Mouse (Mus musculus) ES-CJ7 (cell line): ENCODE data around the gene Med16.
A peak's percentile ranks its signal among the peaks of the same experiment; 100 is the strongest.
"Not testable (repeated sequence)": the region's sequence is repeated elsewhere in the genome, so short reads cannot be mapped to it uniquely, and the experiment has no call there.

Source experiments
- DNase-seq: peaks from one replicate; pipeline ENCODE4 v3.0.0; 2011; ENCODE audit warnings: low read depth, low spot score

Gene Med16

GRCm38 (mm10) chr10:79884938-79885337, 23.8 kb downstream of the Med16 start:
- DNase-seq = not testable (repeated sequence)

DNA sequence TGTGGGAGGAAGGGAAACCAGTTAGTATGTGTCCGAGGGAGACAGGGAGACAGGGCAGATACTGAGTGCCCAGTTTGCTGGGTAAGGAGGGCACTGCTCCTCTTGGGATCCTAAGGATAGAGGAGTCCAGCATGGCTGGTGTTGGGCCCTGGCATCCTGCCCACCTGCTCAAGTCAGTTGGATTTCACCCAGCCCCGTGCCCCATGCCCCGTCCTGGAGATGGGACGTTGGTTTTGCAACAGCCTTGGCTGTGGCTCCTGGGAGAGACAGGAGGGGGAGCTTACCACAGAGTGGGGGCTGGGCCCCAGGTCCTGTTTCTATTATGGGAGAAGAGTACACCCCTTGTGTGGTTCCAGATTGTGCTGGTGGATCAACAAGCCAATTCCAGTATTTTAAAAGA, 24.3 kb downstream of the Med16 start:
- no peak for DNase-seq

GRCm38 (mm10) chr10:79883297-79884084, 25.2 kb downstream of the Med16 start:
- peak; percentile 89 for DNase-seq

GRCm38 (mm10) chr10:79881981-79882380, 26.7 kb downstream of the Med16 start:
- no peak for DNase-seq

GRCm38 (mm10) chr10:79880721-79881120, 28.0 kb downstream of the Med16 start:
- no peak for DNase-seq

DNA sequence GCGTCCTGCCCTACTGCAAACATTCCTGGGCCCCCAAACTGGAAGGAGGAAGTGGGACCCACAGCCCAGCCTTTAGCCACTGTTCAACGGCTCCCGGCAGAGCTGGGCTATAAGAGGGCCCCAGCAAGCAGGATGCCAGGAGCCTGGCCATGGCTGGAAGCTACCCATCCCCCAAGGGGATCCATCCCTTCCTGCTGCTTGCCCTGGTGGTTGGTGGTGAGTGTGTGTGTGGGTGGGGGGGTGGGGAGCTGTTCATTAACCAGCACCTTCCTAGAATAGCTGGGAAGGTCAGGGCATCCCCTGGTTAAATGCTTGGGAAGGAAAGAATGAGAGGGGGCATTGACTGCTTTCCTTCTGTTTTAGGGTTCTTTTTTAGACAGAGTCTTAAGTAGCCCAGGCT, 29.2 kb downstream of the Med16 start:
- no peak for DNase-seq

- DNase-seq = no peak
These were observed 31.0 kb downstream of the Med16 start for GRCm38 (mm10) chr10:79877757-79878156.

DNA sequence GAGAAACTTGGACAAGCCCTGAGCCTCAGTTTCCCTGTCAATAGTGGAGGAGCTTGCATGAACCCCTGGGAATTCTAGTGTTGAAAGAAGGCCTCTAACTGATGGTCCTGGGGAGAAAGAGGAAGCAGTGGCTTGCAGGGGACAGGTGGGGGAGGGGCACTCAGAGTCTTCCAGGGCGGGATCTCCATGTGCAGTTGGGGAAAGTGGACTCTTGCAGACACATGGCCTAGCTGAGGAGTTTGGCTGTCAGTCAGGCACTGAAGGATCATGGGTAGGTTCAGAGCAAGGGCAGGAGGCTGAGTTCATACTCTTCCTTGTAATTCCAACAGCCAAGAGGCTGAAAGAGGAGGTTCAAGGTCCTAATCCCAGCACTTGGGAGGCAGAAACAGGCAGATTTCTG, 31.5 kb downstream of the Med16 start:
- no peak for DNase-seq

- DNase-seq = no peak
These were observed 34.3 kb downstream of the Med16 start, which contains the start of the genes Prtn3 and Plppr3 for GRCm38 (mm10) chr10:79874290-79874862. Gene Prtn3, plus strand, starts transcription at chr10:79874476. Gene Plppr3, minus strand, starts transcription at chr10:79874634.

- DNase-seq = no peak
These were observed 34.9 kb downstream of the Med16 start for GRCm38 (mm10) chr10:79873715-79874289.

DNA sequence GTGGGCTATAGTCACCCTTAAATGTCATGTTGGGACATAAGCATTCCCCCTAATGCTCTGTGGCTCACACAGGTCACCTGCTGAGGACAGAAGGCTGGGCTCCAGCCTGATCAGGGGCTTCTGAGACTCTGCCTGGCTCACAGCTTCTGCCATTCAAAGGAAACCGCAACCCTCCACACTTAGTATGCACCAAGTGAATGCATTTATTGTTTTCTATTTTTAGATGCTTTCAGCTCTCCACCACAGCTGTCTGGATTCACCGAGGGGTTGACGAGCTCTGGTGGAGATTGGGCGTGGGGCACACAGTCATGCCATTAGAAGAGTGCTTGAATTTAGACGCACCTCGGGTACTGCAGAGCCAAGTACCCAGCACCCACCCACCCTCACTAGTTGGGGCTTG, 35.4 kb downstream of the Med16 start:
- DNase-seq = no peak

DNA sequence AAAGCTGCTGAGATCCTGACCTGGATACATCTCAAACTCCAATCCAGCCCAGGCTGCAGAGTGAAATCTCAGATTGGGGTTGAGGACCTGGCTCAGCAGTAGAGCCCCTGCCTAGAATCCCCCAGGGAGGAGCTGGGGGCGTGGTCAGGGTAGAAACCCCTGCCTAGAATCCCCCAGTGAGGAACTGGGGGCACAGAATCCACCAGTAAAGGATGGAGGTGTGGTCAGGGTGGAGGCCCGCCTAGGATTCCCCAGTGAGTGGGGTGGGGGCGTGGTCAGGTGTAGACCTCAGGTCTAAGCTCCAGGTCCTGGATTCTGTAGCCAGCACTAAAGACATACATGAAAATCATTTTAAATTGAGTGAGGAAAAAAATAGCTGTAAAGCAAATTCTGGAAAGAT, 35.9 kb downstream of the Med16 start:
- no peak for DNase-seq

- no peak for DNase-seq
These were observed 36.9 kb downstream of the Med16 start for GRCm38 (mm10) chr10:79871845-79872244.

- no peak for DNase-seq
These were observed 42.1 kb downstream of the Med16 start for GRCm38 (mm10) chr10:79866601-79867000.

DNA sequence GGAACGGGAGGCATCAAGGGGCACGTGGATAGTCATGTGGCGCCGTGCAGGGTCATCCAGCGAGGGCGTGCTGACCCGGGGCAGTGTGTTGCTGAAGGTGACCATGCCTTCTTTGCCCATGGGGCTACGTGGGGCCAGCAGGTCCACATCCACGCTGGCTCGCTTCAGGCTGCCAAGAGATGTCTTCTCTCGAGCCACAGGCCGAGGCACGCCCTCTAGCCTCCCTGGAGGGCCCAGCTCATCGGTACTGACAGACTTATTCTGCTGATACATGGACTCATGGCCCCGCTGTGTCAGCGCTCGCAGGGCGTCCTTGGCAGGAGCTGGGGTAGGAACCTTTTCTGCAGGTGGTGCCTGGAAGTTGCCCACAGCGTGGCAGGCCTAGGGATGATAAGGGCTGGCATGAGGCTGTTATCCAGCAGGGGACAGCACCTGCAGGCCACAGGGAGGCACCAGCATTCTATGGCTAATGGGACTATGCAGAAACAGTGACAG, 42.9 kb downstream of the Med16 start:
- DNase-seq = no peak

- DNase-seq = no peak
These were observed 43.5 kb downstream of the Med16 start for GRCm38 (mm10) chr10:79865189-79865601.

- DNase-seq = no peak
These were observed 44.2 kb downstream of the Med16 start for GRCm38 (mm10) chr10:79864351-79865188.

- no peak for DNase-seq
These were observed 45.8 kb downstream of the Med16 start for GRCm38 (mm10) chr10:79862925-79863324.

DNA sequence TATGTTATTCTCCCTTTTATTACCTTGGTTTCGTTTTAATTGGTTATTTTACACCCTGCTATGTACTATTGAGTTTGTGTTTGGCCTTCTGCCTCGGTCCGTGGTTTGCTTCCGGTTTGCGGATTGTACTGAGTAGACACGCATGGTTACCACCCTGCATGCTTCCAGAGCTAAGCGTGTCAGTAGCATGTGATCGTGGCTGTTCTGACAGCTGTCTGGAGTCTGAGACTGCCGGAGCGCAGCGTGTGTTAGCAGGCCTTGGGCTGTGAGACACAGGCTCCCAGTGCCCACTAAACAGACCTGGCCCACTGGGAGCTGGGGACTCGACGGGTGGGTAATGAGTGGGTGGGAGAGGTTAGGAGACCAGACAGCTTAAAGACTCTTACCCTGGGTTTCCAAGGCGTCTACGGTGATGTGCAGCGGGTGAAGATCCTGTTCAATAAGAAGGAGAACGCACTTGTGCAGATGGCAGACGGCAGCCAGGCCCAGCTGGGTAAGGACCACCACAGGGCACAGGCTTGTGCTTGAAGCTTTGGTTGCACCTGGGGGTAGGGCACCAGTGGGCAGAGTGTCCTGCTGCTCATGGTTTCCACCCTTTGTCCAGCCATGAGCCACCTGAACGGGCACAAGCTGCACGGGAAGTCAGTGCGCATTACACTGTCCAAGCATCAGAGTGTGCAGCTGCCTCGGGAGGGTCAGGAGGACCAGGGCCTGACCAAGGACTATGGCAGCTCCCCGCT, 46.5 kb downstream of the Med16 start:
- no peak for DNase-seq

DNA sequence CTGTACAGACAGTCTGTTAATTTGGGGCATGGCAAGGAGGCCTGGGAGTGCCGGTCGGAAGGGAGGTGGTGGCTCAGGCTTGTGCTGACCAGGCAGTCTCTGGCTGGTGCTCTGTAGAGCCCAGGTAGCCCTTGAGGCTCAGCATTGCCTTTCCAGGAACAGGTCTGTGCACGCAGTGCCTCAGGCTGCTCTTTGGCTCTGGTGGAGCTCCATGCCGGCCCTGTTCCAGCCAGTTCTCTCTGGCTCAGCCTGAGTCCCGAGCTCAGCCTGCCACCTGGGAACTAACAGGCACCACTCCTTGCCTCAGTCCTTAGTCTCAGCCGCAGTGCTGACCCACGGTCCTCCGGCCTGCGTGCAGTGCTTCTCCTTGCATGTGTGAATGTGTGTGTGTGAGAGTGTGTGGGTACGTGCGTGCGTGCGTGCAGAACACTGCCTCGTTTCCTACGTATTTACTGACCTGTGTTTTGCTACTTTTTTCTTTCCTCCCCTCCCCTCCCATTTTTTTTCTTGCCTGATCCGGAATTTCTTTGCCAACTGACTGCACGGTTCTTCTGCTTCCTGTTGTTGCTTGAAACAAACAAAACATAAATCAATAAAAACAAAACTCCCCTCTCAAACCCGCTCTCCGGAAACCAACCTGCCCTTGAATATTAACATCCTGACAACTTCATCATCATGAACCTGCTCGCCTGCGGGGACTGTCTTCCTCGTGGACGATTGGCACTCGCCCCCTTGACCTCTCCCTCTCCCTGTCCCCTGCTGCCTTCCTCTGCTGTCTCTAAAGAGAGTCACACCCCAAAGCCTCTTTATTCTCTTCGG, 47.3 kb downstream of the Med16 start:
- peak; percentile 65 for DNase-seq
